Mouse (Mus musculus) right cerebral cortex, postnatal 36 days (tissue): ENCODE results near the gene Sh3gl2.
A peak's percentile ranks its signal among the peaks of the same experiment; 100 is the strongest.

Experiments used
- DNase-seq, 2 experiments: peaks; one replicate each; pipeline ENCODE4 v3.0.0; 2022; ENCODE audit warnings: low spot score in 2 of 2, mixed read lengths in 1 of 2

The Sh3gl2 gene

GRCm38 (mm10) chr4:85416466-85416865 is 211.5 kb downstream of the Sh3gl2 start:
- DNase-seq: no peak

GRCm38 (mm10) chr4:85420429-85420828 is 215.5 kb downstream of the Sh3gl2 start:
- DNase-seq: no peak

GRCm38 (mm10) chr4:85426211-85426610 is 221.3 kb downstream of the Sh3gl2 start:
- DNase-seq: no peak

- DNase-seq: no peak
These were observed 227.9 kb downstream of the Sh3gl2 start for GRCm38 (mm10) chr4:85432786-85433185.

- DNase-seq: no peak
These were observed 229.8 kb downstream of the Sh3gl2 start for GRCm38 (mm10) chr4:85434734-85435133.

GRCm38 (mm10) chr4:85438813-85439212 is 233.9 kb downstream of the Sh3gl2 start:
- no peak for DNase-seq

- DNase-seq: no peak
These were observed 278.7 kb downstream of the Sh3gl2 start for GRCm38 (mm10) chr4:85483586-85483985.

- DNase-seq: peak; percentile 11 to 18
These were observed 281.5 kb downstream of the Sh3gl2 start for GRCm38 (mm10) chr4:85486316-85486946.

GRCm38 (mm10) chr4:85505718-85506117 is 300.8 kb downstream of the Sh3gl2 start:
- no peak for DNase-seq

- DNase-seq: no peak
These were observed 302.1 kb downstream of the Sh3gl2 start for GRCm38 (mm10) chr4:85506976-85507375.

GRCm38 (mm10) chr4:85507491-85507890 is 302.6 kb downstream of the Sh3gl2 start:
- DNase-seq: no peak

GRCm38 (mm10) chr4:85513288-85513687 is 308.4 kb downstream of the Sh3gl2 start:
- no peak for DNase-seq

- DNase-seq: no peak
These were observed 308.9 kb downstream of the Sh3gl2 start, which contains the start of gene Adamtsl1 for GRCm38 (mm10) chr4:85513792-85514191. Adamtsl1 (plus strand) TSS chr4:85514172.

GRCm38 (mm10) chr4:85514205-85514681 is 309.3 kb downstream of the Sh3gl2 start:
- DNase-seq: peak in 1 of 2 experiments; percentile 3

- no peak for DNase-seq
These were observed 322.1 kb downstream of the Sh3gl2 start for GRCm38 (mm10) chr4:85526966-85527566.

GRCm38 (mm10) chr4:85529852-85530251 is 324.9 kb downstream of the Sh3gl2 start:
- DNase-seq: no peak

- DNase-seq: no peak
These were observed 334.8 kb downstream of the Sh3gl2 start for GRCm38 (mm10) chr4:85539677-85540076.

- no peak for DNase-seq
These were observed 338.3 kb downstream of the Sh3gl2 start for GRCm38 (mm10) chr4:85543221-85543620.

- no peak for DNase-seq
These were observed 349.8 kb downstream of the Sh3gl2 start for GRCm38 (mm10) chr4:85554696-85555095.

GRCm38 (mm10) chr4:85559753-85560152 is 354.8 kb downstream of the Sh3gl2 start:
- no peak for DNase-seq

GRCm38 (mm10) chr4:85585426-85585825 is 380.5 kb downstream of the Sh3gl2 start:
- DNase-seq: no peak

GRCm38 (mm10) chr4:85588928-85589327 is 384.0 kb downstream of the Sh3gl2 start:
- no peak for DNase-seq

- DNase-seq: no peak
These were observed 386.1 kb downstream of the Sh3gl2 start for GRCm38 (mm10) chr4:85591037-85591436.
